Mouse (Mus musculus): ENCODE data around the gene Kcnd3. TPM values are rescaled to one million over a fixed set of nuclear protein-coding genes. Genes with fewer than 3 reads are reported as not detected.

Gene Kcnd3
- polyA plus RNA-seq, 1 experiment from 2014 or later: 0.99 TPM

- H3K27me3 ChIP-seq (ENCODE audit: control insufficient read depth, insufficient read depth, low read length): no peaks in the 10 kb centered on the region
- H3K4me2 ChIP-seq (ENCODE audit: low read depth): no peak overlapping the region
- no peak overlapping the region for H3K27ac ChIP-seq (ENCODE audit: low read depth, low read length)
- WGBS: 49% methylated on average over 6 of the region's 6 CpGs
- no peak; the same call in 1 of the 2 replicates for ATAC-seq (ENCODE audit: insufficient read depth, low FRiP score, low TSS enrichment)
- DNase-seq (ENCODE audit: low spot score): no peak
- H3K9ac ChIP-seq (ENCODE audit: low read length): no peak overlapping the region
- H3K4me1 ChIP-seq (ENCODE audit: control insufficient read depth, insufficient read depth, low read length): 0 out of 2 replicates have a peak, but pooled peaks cover 3% of the 10 kb centered on the region
- H3K4me3 ChIP-seq (ENCODE audit: low read depth, low read length): no peak overlapping the region
- no peaks in the 10 kb centered on the region for H3K36me3 ChIP-seq (ENCODE audit: control insufficient read depth, insufficient read depth, low read length)
- no peaks in the 10 kb centered on the region for H3K9me3 ChIP-seq (ENCODE audit: control insufficient read depth, low read length)
Measured at GRCm38 (mm10) chr3:105569310-105569752, 117.2 kb downstream of the Kcnd3 start.

GRCm38 (mm10) chr3:105569950-105570349 lies 117.8 kb downstream of the Kcnd3 start:
- Histone ChIP-seq H3K27me3 (ENCODE audit: control insufficient read depth, insufficient read depth, low read length) (no peaks in the 10 kb centered on the region), H3K36me3 (ENCODE audit: control insufficient read depth, insufficient read depth, low read length) (no peaks in the 10 kb centered on the region), H3K9ac (ENCODE audit: low read length) (no peak overlapping the region), H3K9me3 (ENCODE audit: control insufficient read depth, low read length) (no peaks in the 10 kb centered on the region), H3K4me1 (ENCODE audit: control insufficient read depth, insufficient read depth, low read length) (0 out of 2 replicates have a peak, but pooled peaks cover 3% of the 10 kb centered on the region), H3K4me2 (ENCODE audit: low read depth) (no peak overlapping the region), H3K27ac (ENCODE audit: low read depth, low read length) (no peak overlapping the region), H3K4me3 (ENCODE audit: low read depth, low read length) (no peak overlapping the region)
- DNase-seq (ENCODE audit: low spot score) (no peak), ATAC-seq (ENCODE audit: insufficient read depth, low FRiP score, low TSS enrichment) (no peak)
- 76% methylated on average over 9 of the region's 9 CpGs for WGBS

- ATAC-seq (ENCODE audit: insufficient read depth, low FRiP score, low TSS enrichment) (no peak), DNase-seq (ENCODE audit: low spot score) (no peak)
- no peak overlapping the region for H3K27ac ChIP-seq (ENCODE audit: low read depth, low read length)
- H3K9me3 ChIP-seq (ENCODE audit: control insufficient read depth, low read length): no peaks in the 10 kb centered on the region
- H3K4me2 ChIP-seq (ENCODE audit: low read depth): no peak overlapping the region
- no peak overlapping the region for H3K9ac ChIP-seq (ENCODE audit: low read length)
- 0 out of 2 replicates have a peak, but pooled peaks cover 3% of the 10 kb centered on the region for H3K4me1 ChIP-seq (ENCODE audit: control insufficient read depth, insufficient read depth, low read length)
- 38% methylated on average over 3 of the region's 3 CpGs for WGBS
- H3K27me3 ChIP-seq (ENCODE audit: control insufficient read depth, insufficient read depth, low read length): no peaks in the 10 kb centered on the region
- no peak overlapping the region for H3K4me3 ChIP-seq (ENCODE audit: low read depth, low read length)
- no peaks in the 10 kb centered on the region for H3K36me3 ChIP-seq (ENCODE audit: control insufficient read depth, insufficient read depth, low read length)
Measured at GRCm38 (mm10) chr3:105570818-105571217, 118.7 kb downstream of the Kcnd3 start.

- Histone ChIP-seq H3K27me3 (ENCODE audit: control insufficient read depth, insufficient read depth, low read length) (no peaks in the 10 kb centered on the region), H3K9me3 (ENCODE audit: control insufficient read depth, low read length) (no peaks in the 10 kb centered on the region)
- 69% methylated on average over 1 of the region's 1 CpGs for WGBS
Measured at GRCm38 (mm10) chr3:105571944-105572343, 119.8 kb downstream of the Kcnd3 start.

GRCm38 (mm10) chr3:105573156-105573555 lies 121.0 kb downstream of the Kcnd3 start:
- no peak for ATAC-seq (ENCODE audit: insufficient read depth, low FRiP score, low TSS enrichment)

More at GRCm38 (mm10) chr3:105571944-105572343, 119.8 kb downstream of the Kcnd3 start:
- H3K27ac ChIP-seq (ENCODE audit: low read depth, low read length): no peak overlapping the region
- H3K4me2 ChIP-seq (ENCODE audit: low read depth): no peak overlapping the region
- H3K36me3 ChIP-seq (ENCODE audit: control insufficient read depth, insufficient read depth, low read length): no peaks in the 10 kb centered on the region
- ATAC-seq (ENCODE audit: insufficient read depth, low FRiP score, low TSS enrichment) (no peak), DNase-seq (ENCODE audit: low spot score) (no peak)
- no peak overlapping the region for H3K4me3 ChIP-seq (ENCODE audit: low read depth, low read length)
- no peak overlapping the region for H3K9ac ChIP-seq (ENCODE audit: low read length)
- H3K4me1 ChIP-seq (ENCODE audit: control insufficient read depth, insufficient read depth, low read length): 0 out of 2 replicates have a peak, but pooled peaks cover 3% of the 10 kb centered on the region

GRCm38 (mm10) chr3:105578320-105578719 lies 126.2 kb downstream of the Kcnd3 start:
- no peaks in the 10 kb centered on the region for H3K27me3 ChIP-seq (ENCODE audit: control insufficient read depth, insufficient read depth, low read length)

More at GRCm38 (mm10) chr3:105573156-105573555, 121.0 kb downstream of the Kcnd3 start:
- Histone ChIP-seq H3K36me3 (ENCODE audit: control insufficient read depth, insufficient read depth, low read length) (no peaks in the 10 kb centered on the region), H3K4me1 (ENCODE audit: control insufficient read depth, insufficient read depth, low read length) (no peaks in the 10 kb centered on the region), H3K4me3 (ENCODE audit: low read depth, low read length) (no peak overlapping the region), H3K27me3 (ENCODE audit: control insufficient read depth, insufficient read depth, low read length) (no peaks in the 10 kb centered on the region), H3K27ac (ENCODE audit: low read depth, low read length) (no peak overlapping the region), H3K9me3 (ENCODE audit: control insufficient read depth, low read length) (no peaks in the 10 kb centered on the region), H3K9ac (ENCODE audit: low read length) (no peak overlapping the region), H3K4me2 (ENCODE audit: low read depth) (no peak overlapping the region)
- DNase-seq (ENCODE audit: low spot score): no peak
- 84% methylated on average over 2 of the region's 2 CpGs for WGBS

GRCm38 (mm10) chr3:105581119-105581518 lies 129.0 kb downstream of the Kcnd3 start:
- Histone ChIP-seq H3K27me3 (ENCODE audit: control insufficient read depth, insufficient read depth, low read length) (no peaks in the 10 kb centered on the region), H3K27ac (ENCODE audit: low read depth, low read length) (no peak overlapping the region), H3K4me3 (ENCODE audit: low read depth, low read length) (no peak overlapping the region), H3K4me1 (ENCODE audit: control insufficient read depth, insufficient read depth, low read length) (no peaks in the 10 kb centered on the region), H3K9ac (ENCODE audit: low read length) (no peak overlapping the region), H3K9me3 (ENCODE audit: control insufficient read depth, low read length) (no peaks in the 10 kb centered on the region), H3K36me3 (ENCODE audit: control insufficient read depth, insufficient read depth, low read length) (no peaks in the 10 kb centered on the region), H3K4me2 (ENCODE audit: low read depth) (no peak overlapping the region)
- WGBS: 73% methylated on average over 6 of the region's 6 CpGs
- DNase-seq (ENCODE audit: low spot score) (no peak), ATAC-seq (ENCODE audit: insufficient read depth, low FRiP score, low TSS enrichment) (no peak)

More at GRCm38 (mm10) chr3:105578320-105578719, 126.2 kb downstream of the Kcnd3 start:
- no peak overlapping the region for H3K27ac ChIP-seq (ENCODE audit: low read depth, low read length)
- no peak overlapping the region for H3K9ac ChIP-seq (ENCODE audit: low read length)
- no peaks in the 10 kb centered on the region for H3K36me3 ChIP-seq (ENCODE audit: control insufficient read depth, insufficient read depth, low read length)
- DNase-seq (ENCODE audit: low spot score) (no peak), ATAC-seq (ENCODE audit: insufficient read depth, low FRiP score, low TSS enrichment) (no peak)
- no peaks in the 10 kb centered on the region for H3K9me3 ChIP-seq (ENCODE audit: control insufficient read depth, low read length)
- no peak overlapping the region for H3K4me2 ChIP-seq (ENCODE audit: low read depth)
- no peaks in the 10 kb centered on the region for H3K4me1 ChIP-seq (ENCODE audit: control insufficient read depth, insufficient read depth, low read length)
- 83% methylated on average over 3 of the region's 3 CpGs for WGBS
- no peak overlapping the region for H3K4me3 ChIP-seq (ENCODE audit: low read depth, low read length)

GRCm38 (mm10) chr3:105585734-105586159 lies 133.6 kb downstream of the Kcnd3 start:
- Histone ChIP-seq H3K4me2 (ENCODE audit: low read depth) (no peak overlapping the region), H3K4me3 (ENCODE audit: low read depth, low read length) (no peak overlapping the region), H3K36me3 (ENCODE audit: control insufficient read depth, insufficient read depth, low read length) (no peaks in the 10 kb centered on the region), H3K9ac (ENCODE audit: low read length) (no peak overlapping the region), H3K9me3 (ENCODE audit: control insufficient read depth, low read length) (no peaks in the 10 kb centered on the region), H3K4me1 (ENCODE audit: control insufficient read depth, insufficient read depth, low read length) (peaks cover 5% of the 10 kb centered on the region; the same call in 1 of the 2 replicates), H3K27me3 (ENCODE audit: control insufficient read depth, insufficient read depth, low read length) (no peaks in the 10 kb centered on the region), H3K27ac (ENCODE audit: low read depth, low read length) (no peak overlapping the region)
- ATAC-seq (ENCODE audit: insufficient read depth, low FRiP score, low TSS enrichment) (peak; percentile 77), DNase-seq (ENCODE audit: low spot score) (peak; percentile 46)
- 39% methylated on average over 4 of the region's 4 CpGs for WGBS

- no peak overlapping the region for H3K9ac ChIP-seq (ENCODE audit: low read length)
- H3K4me3 ChIP-seq (ENCODE audit: low read depth, low read length): no peak overlapping the region
- no peak overlapping the region for H3K27ac ChIP-seq (ENCODE audit: low read depth, low read length)
- no peak overlapping the region for H3K4me2 ChIP-seq (ENCODE audit: low read depth)
- H3K9me3 ChIP-seq (ENCODE audit: control insufficient read depth, low read length): no peaks in the 10 kb centered on the region
- H3K4me1 ChIP-seq (ENCODE audit: control insufficient read depth, insufficient read depth, low read length): peaks cover 5% of the 10 kb centered on the region; the same call in 1 of the 2 replicates
- WGBS: 64% methylated on average over 15 of the region's 15 CpGs
- DNase-seq (ENCODE audit: low spot score) (peak; percentile 58), ATAC-seq (ENCODE audit: insufficient read depth, low FRiP score, low TSS enrichment) (peak; percentile 70; the same call in 1 of the 2 replicates)
- no peaks in the 10 kb centered on the region for H3K36me3 ChIP-seq (ENCODE audit: control insufficient read depth, insufficient read depth, low read length)
- no peaks in the 10 kb centered on the region for H3K27me3 ChIP-seq (ENCODE audit: control insufficient read depth, insufficient read depth, low read length)
Measured at GRCm38 (mm10) chr3:105590056-105590672, 138.0 kb downstream of the Kcnd3 start.
